Mouse (Mus musculus) C2C12 (cell line): ENCODE results near the gene Olfr648.

Experiments
- CEBPB ChIP-seq: IDR thresholded peaks from one replicate; pipeline ENCODE4 v1.6.1; 2011; ENCODE audit warnings: low read depth, mild to moderate bottlenecking, control low read depth, moderate library complexity
- CTCF ChIP-seq: IDR thresholded peaks from one replicate; pipeline ENCODE4 v1.5.1; 2011; ENCODE audit not compliant: control insufficient read depth, insufficient read depth, insufficient read length
- FOSL1 ChIP-seq: IDR thresholded peaks from one replicate; pipeline ENCODE4 v1.8.0; 2011; ENCODE audit warnings: mild to moderate bottlenecking, low read length; ENCODE audit not compliant: poor library complexity, insufficient read depth, severe bottlenecking
- MAX ChIP-seq: IDR thresholded peaks from one replicate; pipeline ENCODE4 v1.6.1; 2011; ENCODE audit warnings: mild to moderate bottlenecking, control low read depth
- MYOD1 ChIP-seq: IDR thresholded peaks from one replicate; pipeline ENCODE4 v1.6.1; 2011; ENCODE audit warnings: low read depth; ENCODE audit not compliant: control insufficient read depth, insufficient read length
- MYOG ChIP-seq: IDR thresholded peaks from one replicate; pipeline ENCODE4 v1.6.1; 2011; ENCODE audit not compliant: control insufficient read depth, insufficient read length; ENCODE audit errors: extremely low read depth
- USF1 ChIP-seq: IDR thresholded peaks from one replicate; pipeline ENCODE4 v1.6.1; 2011; ENCODE audit warnings: low read depth, mild to moderate bottlenecking, control low read depth, moderate library complexity

GRCm38 (mm10) chr7:104179074-104179473 lies 4.1 kb downstream of the Olfr648 start:
- TF ChIP-seq CTCF: no peak
- TF ChIP-seq MAX: no peak
- no peak for TF ChIP-seq MYOD1
- TF ChIP-seq USF1: no peak
- TF ChIP-seq MYOG: no peak
- no peak for TF ChIP-seq CEBPB
- no peak for TF ChIP-seq FOSL1
